Mouse (Mus musculus) embryonic facial prominence, embryonic 11.5 days (tissue): ENCODE data around the gene Gm21958. TPM values are rescaled to one million over a fixed set of nuclear protein-coding genes. Genes with fewer than 3 reads are reported as not detected.

Source experiments
- polyA plus RNA-seq: library from polyadenylated mRNA; unstranded; fragments of >200 nt; fragmentation: Nextera tagmentation; extraction: Ambion mirVana; gene quantifications from 2 replicates; pipeline ENCODE4 v1.2.1, GENCODE M21; 2014

Gm21958 gene
- polyA plus RNA-seq, 1 experiment from 2014 or later = 1.9 TPM

Other genes starting within 250 kb of the Gm21958 start
- 126 TPM in 2 replicates for gene Supt20, start 21.5 kb downstream of the Gm21958 start, polyA plus RNA-seq
- gene Exosc8, start 21.0 kb upstream of the Gm21958 start, polyA plus RNA-seq = 165 and 176 TPM in 2 replicates
- 45.9 and 46.1 TPM in 2 replicates for gene Alg5, start 21.2 kb upstream of the Gm21958 start, polyA plus RNA-seq
- 1.2 TPM in 2 replicates for gene Smad9, start 41.2 kb upstream of the Gm21958 start, polyA plus RNA-seq
- 43.2 and 44.3 TPM in 2 replicates for gene Rfxap, start 93.4 kb upstream of the Gm21958 start, polyA plus RNA-seq
- 0.32 and 0.60 TPM in 2 replicates for gene Sertm1, start 201.5 kb upstream of the Gm21958 start, polyA plus RNA-seq